Mouse (Mus musculus): Measurements from ENCODE around the gene Gm9833. TPM values are rescaled to one million over a fixed set of nuclear protein-coding genes. Genes with fewer than 3 reads are reported as not detected.
"Not testable (repeated sequence)": the region's sequence is repeated elsewhere in the genome, so short reads cannot be mapped to it uniquely, and the experiment has no call there.

The Gm9833 gene
- total RNA-seq (2021): 1 to 10 TPM; 1.0 to 1.3 TPM

GRCm38 (mm10) chr3:10087994-10088393 lies at the start of gene Gm9833:
Gene Gm9833, plus strand, starts transcription at chr3:10088110.
- intact Hi-C loops (cut with DNase I): not testable (repeated sequence)

GRCm38 (mm10) chr3:10070070-10070469 lies 17.8 kb upstream of the Gm9833 start:
- intact Hi-C loops (cut with DNase I): no loop called here
- DNase-seq (ENCODE audit: low spot score): no peak

More at GRCm38 (mm10) chr3:10087994-10088393, at the start of gene Gm9833:
- not testable (repeated sequence) for DNase-seq (ENCODE audit: low spot score)

GRCm38 (mm10) chr3:10075826-10076225 lies 12.1 kb upstream of the Gm9833 start:
- DNase-seq (ENCODE audit: low spot score): no peak
- intact Hi-C loops (cut with DNase I): no loop called here

GRCm38 (mm10) chr3:10077096-10077841 lies 10.6 kb upstream of the Gm9833 start:
- intact Hi-C loops (cut with DNase I): no loop called here
- DNase-seq (ENCODE audit: low spot score): no peak

GRCm38 (mm10) chr3:10078113-10078512 lies 9.8 kb upstream of the Gm9833 start:
- intact Hi-C loops (cut with DNase I): no loop called here
- DNase-seq (ENCODE audit: low spot score): no peak

- intact Hi-C loops (cut with DNase I): no loop called here
These were observed 6.6 kb upstream of the Gm9833 start for GRCm38 (mm10) chr3:10081336-10081735.

GRCm38 (mm10) chr3:10081911-10082541 lies 5.9 kb upstream of the Gm9833 start:
- no peak for DNase-seq (ENCODE audit: low spot score)
- intact Hi-C loops (cut with DNase I): no loop called here

More at GRCm38 (mm10) chr3:10081336-10081735, 6.6 kb upstream of the Gm9833 start:
- DNase-seq (ENCODE audit: low spot score): no peak

- intact Hi-C loops (cut with DNase I): no loop called here
- no peak for DNase-seq (ENCODE audit: low spot score)
These were observed 5.3 kb upstream of the Gm9833 start for GRCm38 (mm10) chr3:10082545-10083062.

GRCm38 (mm10) chr3:10084102-10084501 lies 3.8 kb upstream of the Gm9833 start:
- no peak for DNase-seq (ENCODE audit: low spot score)
- intact Hi-C loops (cut with DNase I): no loop called here

GRCm38 (mm10) chr3:10085396-10086119 lies 2.4 kb upstream of the Gm9833 start:
- DNase-seq (ENCODE audit: low spot score): no peak
- intact Hi-C loops (cut with DNase I): no loop called here

- intact Hi-C loops (cut with DNase I): no loop called here
- DNase-seq (ENCODE audit: low spot score): no peak
These were observed 399 bp upstream of the Gm9833 start for GRCm38 (mm10) chr3:10087511-10087910.

- intact Hi-C loops (cut with DNase I): no loop called here
These were observed 3.8 kb downstream of the Gm9833 start for GRCm38 (mm10) chr3:10091616-10092140.

GRCm38 (mm10) chr3:10092499-10092898 lies 4.6 kb downstream of the Gm9833 start:
- DNase-seq (ENCODE audit: low spot score): no peak
- intact Hi-C loops (cut with DNase I): no loop called here

More at GRCm38 (mm10) chr3:10091616-10092140, 3.8 kb downstream of the Gm9833 start:
- no peak for DNase-seq (ENCODE audit: low spot score)

- no peak for DNase-seq (ENCODE audit: low spot score)
- intact Hi-C loops (cut with DNase I): no loop called here
These were observed 5.0 kb downstream of the Gm9833 start for GRCm38 (mm10) chr3:10092914-10093313.

GRCm38 (mm10) chr3:10095076-10095622 lies 7.2 kb downstream of the Gm9833 start:
- intact Hi-C loops (cut with DNase I): loop anchor here (1.0 to 2.0 kb wide), 2 partner anchors 48 to 51 kb away; no protein-coding TSS in a partner anchor
- DNase-seq (ENCODE audit: low spot score): no peak

GRCm38 (mm10) chr3:10099756-10100155 lies 11.8 kb downstream of the Gm9833 start:
- DNase-seq (ENCODE audit: low spot score): no peak
- intact Hi-C loops (cut with DNase I): no loop called here

GRCm38 (mm10) chr3:10111570-10111969 lies 23.7 kb downstream of the Gm9833 start:
- intact Hi-C loops (cut with DNase I): no loop called here

GRCm38 (mm10) chr3:10112196-10112595 lies 24.3 kb downstream of the Gm9833 start:
- intact Hi-C loops (cut with DNase I): no loop called here
- DNase-seq (ENCODE audit: low spot score): no peak

More at GRCm38 (mm10) chr3:10111570-10111969, 23.7 kb downstream of the Gm9833 start:
- no peak for DNase-seq (ENCODE audit: low spot score)

- intact Hi-C loops (cut with DNase I): no loop called here
These were observed 24.8 kb downstream of the Gm9833 start for GRCm38 (mm10) chr3:10112660-10113059.

GRCm38 (mm10) chr3:10116531-10116930 lies 28.6 kb downstream of the Gm9833 start:
- no peak for DNase-seq (ENCODE audit: low spot score)
- intact Hi-C loops (cut with DNase I): no loop called here

More at GRCm38 (mm10) chr3:10112660-10113059, 24.8 kb downstream of the Gm9833 start:
- no peak for DNase-seq (ENCODE audit: low spot score)

Data from heart, postnatal 25 days (tissue).